Mouse (Mus musculus) forebrain, embryonic 14.5 days (tissue): ENCODE measurements around the gene Gramd4. TPM values are rescaled to one million over a fixed set of nuclear protein-coding genes. Genes with fewer than 3 reads are reported as not detected.
A peak's percentile ranks its signal among the peaks of the same experiment; 100 is the strongest.

Experiments used
- ATAC-seq: fragments of 200-750 bp; cut with Nextera tagmentation; 2 replicates; pipeline ENCODE4 v1.8.0; 2017; ENCODE audit warnings: mild to moderate bottlenecking, moderate library complexity
- DNase-seq: peaks from one replicate; pipeline ENCODE4 v3.0.0-alpha.2; 2015; ENCODE audit warnings: low spot score
- H3K27ac ChIP-seq: fragments of 300-500 bp; sonication (generic); 2 replicates; pipeline ENCODE4 v1.5.1; 2014; ENCODE audit warnings: low read depth, mild to moderate bottlenecking, control low read depth, low read length, moderate library complexity
- H3K27me3 ChIP-seq: fragments of 300-500 bp; sonication (generic); replicated peaks from 2 replicates; pipeline ENCODE4 v1.6.1; 2014; ENCODE audit warnings: low read length, control low read depth, mixed read lengths; ENCODE audit not compliant: control insufficient read depth, insufficient read depth
- H3K36me3 ChIP-seq: fragments of 300-500 bp; sonication (generic); 2 replicates; pipeline ENCODE4 v1.6.1; 2014; ENCODE audit warnings: low read length, control low read depth; ENCODE audit not compliant: control insufficient read depth, insufficient read depth
- H3K4me1 ChIP-seq: fragments of 300-500 bp; sonication (generic); 2 replicates; pipeline ENCODE4 v1.6.1; 2014; ENCODE audit warnings: antibody characterized with exemption, low read length, control low read depth; ENCODE audit not compliant: control insufficient read depth, insufficient read depth
- H3K4me2 ChIP-seq: fragments of 300-500 bp; sonication (generic); 2 replicates; pipeline ENCODE4 v1.6.1; 2014; ENCODE audit warnings: mild to moderate bottlenecking, control low read depth, low read length
- H3K4me3 ChIP-seq: fragments of 300-500 bp; sonication (generic); 2 replicates; pipeline ENCODE4 v1.5.1; 2014; ENCODE audit warnings: low read depth, low read length, control low read depth
- H3K9ac ChIP-seq: fragments of 300-500 bp; sonication (generic); 2 replicates; pipeline ENCODE4 v1.6.1; 2014; ENCODE audit warnings: mild to moderate bottlenecking, low read length, control low read depth, moderate library complexity
- H3K9me3 ChIP-seq: fragments of 300-500 bp; sonication (generic); replicated peaks from 2 replicates; pipeline ENCODE4 v1.6.1; 2016; ENCODE audit warnings: low read length, control low read depth, mixed read lengths; ENCODE audit not compliant: control insufficient read depth
- WGBS: fragments of 180-500 bp; shearing (Covaris S2); extraction: QIAGEN DNeasy Blood & Tissue Kit; methylation state at CpG from one replicate; pipeline ENCODE4 v1.1.7; 2014; 5-methylcytosine and 5-hydroxymethylcytosine counted together
- polyA plus RNA-seq: library from polyadenylated mRNA; unstranded; fragments of >200 nt; fragmentation: Nextera tagmentation; extraction: Ambion mirVana; gene quantifications from 2 replicates; pipeline ENCODE4 v1.2.1, GENCODE M21; 2014

Gramd4 gene
- polyA plus RNA-seq, 1 experiment from 2014 or later = 20.7 TPM

- Histone ChIP-seq H3K36me3 (no peaks in the 10 kb centered on the region), H3K4me1 (peaks cover 4% of the 10 kb centered on the region), H3K4me3 (peak overlapping the region; percentile 88; the same call in 1 of the 2 replicates), H3K27me3 (no peaks in the 10 kb centered on the region), H3K9ac (0 out of 2 replicates have a peak overlapping the region, but pooled peaks have one; percentile 93), H3K4me2 (peak overlapping the region; percentile 83), H3K9me3 (no peaks in the 10 kb centered on the region), H3K27ac (no peak overlapping the region)
- WGBS = 86% methylated on average over 5 of the region's 5 CpGs
- ATAC-seq (no peak), DNase-seq (no peak)
Observed at GRCm38 (mm10) chr15:86184071-86184470, 126.6 kb downstream of the Gramd4 start.

DNA sequence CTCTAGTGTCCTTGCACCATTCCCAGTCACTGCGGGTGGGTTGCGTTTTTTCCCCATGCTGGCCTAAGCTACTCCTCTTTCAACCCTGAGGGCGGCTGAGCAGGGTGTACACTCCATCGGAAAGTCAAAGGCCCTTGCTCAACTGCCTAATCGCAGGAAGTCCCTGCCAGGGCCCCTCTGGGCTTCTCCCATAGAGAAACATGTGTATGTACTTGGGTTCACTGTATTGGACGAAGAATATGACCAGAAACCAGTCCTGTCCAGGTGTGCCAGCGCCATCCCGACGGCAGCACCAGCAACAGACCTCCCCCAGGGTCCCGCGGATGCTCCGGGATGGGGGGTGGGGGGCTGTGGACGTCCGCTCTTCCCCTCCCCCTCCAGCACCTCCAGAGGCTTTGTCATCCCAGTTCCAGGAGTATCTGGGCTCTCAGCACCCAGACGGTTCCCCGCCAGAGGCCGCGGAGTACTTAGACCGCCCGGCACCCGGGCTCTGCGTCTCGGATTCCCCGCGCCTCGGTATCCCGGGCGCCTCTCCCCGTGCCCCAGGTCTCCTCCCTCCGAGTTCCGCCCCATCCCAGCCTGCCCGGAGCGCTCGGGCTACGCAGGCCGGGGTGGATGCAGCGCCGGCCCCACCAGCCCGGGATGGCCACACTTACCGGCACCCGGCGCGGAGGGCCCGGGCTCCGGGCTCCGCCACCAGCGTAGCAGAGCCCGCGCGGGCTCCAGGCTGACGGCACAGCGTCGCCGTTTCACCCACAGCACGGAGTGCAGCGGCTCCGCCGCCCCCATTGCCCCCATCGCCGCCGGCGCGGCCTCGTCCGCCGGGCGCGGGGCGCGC, 127.6 kb downstream of the Gramd4 start:
- H3K4me1 ChIP-seq = peaks cover 4% of the 10 kb centered on the region
- H3K4me2 ChIP-seq = peak overlapping the region; percentile 83
- H3K36me3 ChIP-seq = no peaks in the 10 kb centered on the region
- no peaks in the 10 kb centered on the region for H3K9me3 ChIP-seq
- H3K4me3 ChIP-seq = peak overlapping the region; percentile 88
- peak overlapping the region; percentile 84 for H3K27ac ChIP-seq
- DNase-seq = peak; percentile 63
- H3K9ac ChIP-seq = peak overlapping the region; percentile 93
- ATAC-seq = peak; percentile 69
- under 1% methylated on average over 68 of the region's 70 CpGs for WGBS
- no peaks in the 10 kb centered on the region for H3K27me3 ChIP-seq

DNA sequence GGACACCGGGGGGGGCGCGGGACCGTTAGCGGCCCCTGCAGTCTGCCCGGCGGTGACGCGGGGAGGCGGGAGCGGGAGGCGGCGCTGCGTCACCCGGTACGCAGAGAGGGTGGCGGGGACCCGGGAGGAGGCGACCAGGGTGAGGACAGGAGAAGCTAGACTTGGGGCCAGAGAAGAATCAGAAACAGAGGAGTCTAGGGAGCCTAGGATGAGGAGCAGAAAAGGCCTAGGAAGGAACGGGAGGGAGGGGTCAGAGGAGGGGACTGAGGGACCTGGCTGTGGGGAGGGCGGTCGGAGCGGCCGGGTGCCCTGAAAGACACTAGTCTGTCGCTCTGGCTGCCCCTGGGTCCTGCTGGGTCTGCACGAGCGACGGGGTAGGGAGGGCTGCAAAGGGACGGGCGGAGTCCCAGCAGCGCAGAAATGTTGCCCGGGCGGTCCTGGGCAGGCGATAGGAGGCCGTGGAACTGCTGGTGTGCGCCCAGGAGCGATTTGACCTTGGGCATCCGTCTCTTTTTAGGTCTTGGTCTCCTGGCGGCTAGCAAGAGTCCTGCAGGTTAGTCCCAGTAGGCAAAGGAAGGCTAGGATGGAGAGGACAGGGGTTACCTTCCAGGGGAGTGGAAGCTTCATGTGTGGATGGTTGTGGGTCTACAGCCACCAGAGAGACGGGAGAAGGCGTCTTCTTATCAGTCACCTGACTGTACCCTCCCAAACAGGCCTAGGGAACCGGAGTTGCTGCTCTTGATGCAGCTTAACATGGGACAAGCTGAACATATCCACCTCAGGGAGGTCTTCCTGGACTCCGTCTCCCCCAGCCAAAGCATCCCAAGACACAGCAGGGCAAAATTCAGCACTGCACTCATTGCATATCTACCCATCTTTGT, 128.4 kb downstream of the Gramd4 start, which contains the start of gene Cerk:
Gene Cerk (minus strand): TSS at position 453 of the 881 bp plus-strand sequence.
- DNase-seq (peak; percentile 63), ATAC-seq (peak; percentile 77)
- H3K9me3 ChIP-seq = no peaks in the 10 kb centered on the region
- H3K4me1 ChIP-seq = peaks cover 4% of the 10 kb centered on the region
- peak within 1 kb of the TSS; percentile 93 for H3K9ac ChIP-seq
- peak within 1 kb of the TSS; percentile 84 for H3K27ac ChIP-seq
- peak within 1 kb of the TSS; percentile 88 for H3K4me3 ChIP-seq
- peak within 1 kb of the TSS; percentile 83 for H3K4me2 ChIP-seq
- no peaks in the 10 kb centered on the region for H3K27me3 ChIP-seq
- 4% methylated on average over 41 of the region's 43 CpGs for WGBS
- H3K36me3 ChIP-seq = no peaks in the 10 kb centered on the region

DNA sequence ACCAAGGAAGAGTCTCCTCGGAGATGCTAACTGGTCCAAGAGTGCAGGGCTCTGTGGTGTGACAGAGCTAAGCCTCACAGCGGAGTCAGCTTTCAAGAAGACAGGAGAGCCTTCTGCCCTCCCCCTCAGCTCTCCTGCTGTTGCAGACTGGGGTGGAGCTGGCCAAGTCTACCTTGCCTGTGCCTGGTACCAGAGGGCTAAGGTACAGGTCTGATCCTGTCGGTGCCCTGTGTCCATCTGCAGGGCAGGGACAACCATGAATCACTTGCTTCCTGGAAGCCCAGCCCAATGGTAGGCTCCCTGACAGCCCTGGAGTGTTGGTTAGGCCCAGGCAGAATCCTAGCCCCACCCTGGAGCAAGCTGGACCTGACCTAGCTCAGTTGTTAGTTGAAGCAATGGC, 129.2 kb downstream of the Gramd4 start:
- Histone ChIP-seq H3K27me3 (no peaks in the 10 kb centered on the region), H3K4me3 (no peak overlapping the region), H3K27ac (no peak overlapping the region), H3K9ac (no peak overlapping the region), H3K4me2 (peak overlapping the region; percentile 83; the same call in 1 of the 2 replicates), H3K4me1 (peaks cover 4% of the 10 kb centered on the region), H3K36me3 (no peaks in the 10 kb centered on the region), H3K9me3 (no peaks in the 10 kb centered on the region)
- 42% methylated on average over 3 of the region's 3 CpGs for WGBS
- DNase-seq = no peak
- no peak for ATAC-seq

Other genes with a start within 250 kb of the Gramd4 start
- gene Cdpf1, start 246.0 kb upstream of the Gramd4 start, polyA plus RNA-seq = 28.4 and 29.5 TPM in 2 replicates
- 0.05 TPM in 2 replicates for gene Pkdrej, start 236.0 kb upstream of the Gramd4 start, polyA plus RNA-seq
- 2.6 and 2.7 TPM in 2 replicates for gene Ttc38, start 225.4 kb upstream of the Gramd4 start, polyA plus RNA-seq
- 14.3 and 15.7 TPM in 2 replicates for gene Gtse1, start 197.9 kb upstream of the Gramd4 start, polyA plus RNA-seq
- gene Trmu, start 178.4 kb upstream of the Gramd4 start, polyA plus RNA-seq = 33.5 and 39.5 TPM in 2 replicates
- gene Celsr1, start 23.9 kb upstream of the Gramd4 start, polyA plus RNA-seq = 8.6 and 9.6 TPM in 2 replicates
- 20.8 and 21.3 TPM in 2 replicates for gene Cerk, start 128.4 kb downstream of the Gramd4 start, polyA plus RNA-seq
- 8.0 and 9.4 TPM in 2 replicates for gene Tbc1d22a, start 156.8 kb downstream of the Gramd4 start, polyA plus RNA-seq